Mouse (Mus musculus): ENCODE data around the gene Pfkp.

GRCm38 (mm10) chr13:6632513-6632912 is 16.1 kb downstream of the Pfkp start:
- TF ChIP-seq CTCF (IDR thresholded peaks at IDR 0.05; ENCODE audit: borderline replicate concordance, control insufficient read depth, extremely low read depth, insufficient read depth, low read length, poor library complexity) (no peak), POLR2A (IDR thresholded peaks at IDR 0.05; ENCODE audit: control insufficient read depth, extremely low read depth, insufficient read depth, low read length, poor library complexity) (no peak)
